Mouse (Mus musculus): ENCODE measurements around the gene Tep1.
"Not testable (repeated sequence)": the region's sequence is repeated elsewhere in the genome, so short reads cannot be mapped to it uniquely, and the experiment has no call there.

Tep1 gene

DNA sequence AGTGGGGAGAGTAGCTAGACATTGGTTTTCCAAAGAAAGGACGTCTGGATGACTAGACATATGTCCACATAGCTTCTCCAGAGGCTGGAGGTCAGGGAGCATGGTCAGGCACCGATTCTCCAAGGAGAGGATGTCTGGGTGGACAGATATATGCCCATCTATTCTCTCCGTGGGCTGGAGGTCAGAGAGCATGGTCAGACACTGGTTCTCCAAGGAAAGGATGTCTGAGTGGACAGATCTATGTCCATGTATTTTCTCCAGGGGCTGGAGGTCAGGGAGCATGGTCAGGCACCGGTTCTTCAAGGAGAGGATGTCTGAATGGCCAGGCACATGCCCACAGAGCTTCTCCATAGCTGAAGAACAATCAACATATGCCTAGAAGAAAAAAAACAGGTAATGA lies 2.1 kb downstream of the Tep1 start:
- DNase-seq = no peak

DNA sequence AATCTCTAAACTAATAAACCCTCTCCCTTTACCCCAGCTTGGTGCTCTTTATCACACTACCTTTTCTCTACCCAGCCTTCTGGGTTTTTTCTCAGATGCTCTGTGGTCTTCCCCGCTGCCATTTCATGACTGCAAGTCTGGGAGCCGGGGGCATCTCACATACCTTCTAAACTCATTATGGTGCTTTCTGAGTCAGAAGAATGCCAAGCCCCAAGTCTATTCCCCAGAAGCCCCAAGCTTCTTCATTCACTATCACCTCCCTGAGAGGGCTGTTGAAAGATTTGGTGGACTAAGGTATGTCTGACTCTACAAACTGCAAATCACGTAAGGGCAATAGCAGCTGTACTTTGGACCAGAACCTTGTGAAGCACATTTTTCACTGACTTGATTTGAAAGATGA lies 3.4 kb downstream of the Tep1 start:
- no peak for DNase-seq

DNA sequence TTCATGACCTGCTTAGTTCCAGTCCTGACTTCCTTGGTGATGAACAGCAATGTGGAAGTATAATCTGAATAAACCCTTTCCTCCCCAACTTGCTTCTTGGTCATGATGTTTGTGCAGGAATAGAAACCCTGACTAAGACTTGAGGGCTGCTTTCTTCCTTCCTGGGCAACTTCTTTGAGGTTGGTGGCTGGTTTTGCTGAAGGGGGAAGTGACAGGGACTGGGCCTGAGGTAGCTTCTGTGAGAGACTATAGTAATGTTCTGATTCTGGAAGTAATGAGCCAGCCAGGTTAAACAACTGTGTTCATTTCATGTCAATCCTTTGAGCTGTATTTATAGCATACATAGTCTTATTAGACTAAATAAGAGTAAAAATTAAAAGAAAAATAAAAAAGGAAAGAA lies 5.4 kb downstream of the Tep1 start:
- not testable (repeated sequence) for DNase-seq

DNA sequence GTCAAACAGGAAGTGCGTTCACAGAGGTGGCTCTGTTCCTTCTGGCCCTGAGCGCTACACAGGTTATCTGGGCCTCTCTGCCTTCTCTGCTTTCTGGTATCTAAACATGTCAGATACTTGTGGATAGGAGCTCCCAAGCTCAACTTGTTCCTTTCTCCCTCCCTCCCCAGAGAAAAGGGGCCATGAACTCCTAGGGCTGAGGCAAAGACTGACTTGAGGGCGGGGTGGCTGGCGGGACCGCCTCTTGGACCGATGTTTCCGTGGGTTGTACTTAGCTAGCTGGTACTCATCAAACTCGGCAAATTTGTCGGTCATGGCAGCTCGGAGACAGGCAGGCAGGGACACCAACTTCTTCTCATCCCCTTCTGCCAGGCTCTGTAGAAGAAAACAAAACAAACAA lies 7.7 kb downstream of the Tep1 start:
- no peak for DNase-seq

DNA sequence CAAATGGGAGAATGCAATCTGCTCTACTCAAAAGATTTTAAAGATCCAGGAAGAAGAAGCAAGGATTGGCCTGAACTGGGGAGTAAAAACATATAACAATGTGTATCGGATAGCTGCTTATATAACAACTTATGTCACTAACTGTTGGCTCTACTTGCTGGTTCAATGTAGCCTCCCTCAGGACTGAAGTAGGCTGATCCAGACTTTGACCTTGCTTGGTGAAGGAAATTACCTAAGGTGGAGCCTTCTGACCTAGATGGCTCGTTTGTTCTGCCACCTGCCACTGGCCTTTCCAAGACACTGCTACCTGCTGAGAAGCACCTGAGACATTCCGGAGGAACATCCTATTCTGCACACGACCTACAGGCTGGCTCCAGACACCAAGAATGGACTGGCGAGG lies 14.6 kb downstream of the Tep1 start:
- no peak for DNase-seq

DNA sequence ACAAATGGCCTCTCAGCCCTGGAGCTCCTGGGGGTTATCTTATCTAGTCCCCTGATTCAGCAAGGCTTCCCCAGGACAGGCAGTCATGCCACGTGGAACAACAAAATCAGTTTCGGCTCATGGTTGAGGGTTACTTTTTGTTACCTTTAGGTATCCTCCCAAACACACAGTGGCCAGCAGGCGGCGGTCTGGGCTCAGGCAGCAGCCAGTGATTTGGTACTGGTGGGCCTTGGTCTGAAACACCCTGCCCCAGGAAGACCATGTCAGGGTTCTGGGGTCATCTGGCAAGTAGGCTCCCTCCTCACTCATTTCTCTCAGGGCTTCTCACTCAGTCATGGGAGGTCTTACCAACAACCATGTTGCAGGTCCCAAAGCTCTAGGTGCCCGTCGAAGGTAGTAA lies 33.1 kb downstream of the Tep1 start:
- no peak for DNase-seq

DNA sequence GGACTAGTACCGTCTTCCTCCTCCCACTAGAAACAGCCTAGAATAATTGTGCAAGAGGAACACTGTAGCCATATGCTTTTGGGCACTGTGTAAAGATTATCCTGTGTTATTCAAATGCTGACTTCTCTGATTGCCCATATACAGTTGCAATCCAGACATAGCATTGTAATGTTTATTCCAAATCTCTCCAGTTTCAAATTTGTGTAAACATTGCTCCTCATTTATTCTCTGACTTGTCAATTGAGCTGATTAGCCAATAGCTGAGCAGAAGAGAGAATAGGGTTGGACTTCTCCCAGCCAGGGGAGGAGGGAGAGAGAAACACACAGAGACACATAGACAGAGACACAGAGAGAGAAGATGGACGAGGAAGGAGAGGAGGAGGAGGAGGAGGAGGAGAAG lies 35.9 kb downstream of the Tep1 start:
- DNase-seq = no peak

DNA sequence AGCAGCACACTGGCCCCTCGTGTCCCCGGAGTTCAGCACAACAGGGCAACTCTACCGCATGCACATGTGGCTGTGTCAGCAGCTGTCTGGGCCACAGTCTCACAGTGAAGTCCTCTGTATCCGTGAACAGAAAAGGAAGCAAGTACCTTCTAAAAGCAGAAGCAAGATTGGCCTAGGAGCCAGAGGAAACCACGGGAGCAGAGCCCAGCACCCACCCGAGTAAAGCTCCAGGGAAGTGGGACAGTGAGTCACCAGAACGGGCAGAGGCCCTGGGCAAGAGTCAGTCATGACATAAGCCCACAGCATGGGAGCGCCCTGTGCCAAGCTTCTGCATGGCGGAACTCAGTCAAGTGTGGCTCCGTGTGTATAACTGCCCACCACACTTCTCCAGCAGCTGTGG lies 36.4 kb downstream of the Tep1 start:
- DNase-seq = peak; percentile 13 to 30

DNA sequence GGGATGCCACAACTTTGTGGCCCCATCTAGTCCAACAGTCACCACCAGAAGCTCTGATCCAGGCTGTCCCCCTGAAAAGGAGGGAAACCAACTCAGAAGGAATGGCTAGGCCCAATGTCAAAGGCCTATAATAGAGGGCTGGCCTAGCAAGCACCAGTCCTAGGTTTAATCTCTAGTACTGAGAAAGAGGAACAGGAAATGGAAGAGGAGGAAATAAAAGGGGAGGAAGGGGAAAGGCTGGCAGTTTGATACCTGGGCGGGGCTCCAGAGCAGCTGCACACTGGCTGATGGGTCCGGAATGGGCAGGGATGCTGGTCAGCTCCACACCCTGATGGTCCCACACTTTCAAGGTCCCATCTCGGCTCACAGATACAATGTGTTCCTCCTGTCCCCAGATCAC lies 40.5 kb downstream of the Tep1 start:
- no peak for DNase-seq

DNA sequence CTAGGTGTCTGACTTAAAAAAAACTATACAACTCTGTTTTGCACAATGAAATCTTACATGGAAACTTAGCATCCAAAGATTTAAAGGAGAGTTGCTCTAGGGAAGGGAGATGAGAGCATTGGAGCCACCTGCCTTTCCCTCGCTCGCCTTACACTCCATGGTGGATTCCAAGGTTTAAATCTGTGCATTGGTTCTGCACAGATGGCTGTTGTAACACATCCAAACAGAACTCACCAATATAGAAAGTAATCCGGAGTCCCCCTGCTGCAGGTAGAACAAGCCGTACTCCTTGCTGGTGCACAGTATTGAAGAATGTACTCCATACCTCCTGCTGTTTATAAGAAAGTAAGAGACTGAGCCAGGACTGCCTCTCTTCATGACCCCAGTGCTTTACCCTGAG lies 43.8 kb downstream of the Tep1 start:
- DNase-seq = no peak

DNA sequence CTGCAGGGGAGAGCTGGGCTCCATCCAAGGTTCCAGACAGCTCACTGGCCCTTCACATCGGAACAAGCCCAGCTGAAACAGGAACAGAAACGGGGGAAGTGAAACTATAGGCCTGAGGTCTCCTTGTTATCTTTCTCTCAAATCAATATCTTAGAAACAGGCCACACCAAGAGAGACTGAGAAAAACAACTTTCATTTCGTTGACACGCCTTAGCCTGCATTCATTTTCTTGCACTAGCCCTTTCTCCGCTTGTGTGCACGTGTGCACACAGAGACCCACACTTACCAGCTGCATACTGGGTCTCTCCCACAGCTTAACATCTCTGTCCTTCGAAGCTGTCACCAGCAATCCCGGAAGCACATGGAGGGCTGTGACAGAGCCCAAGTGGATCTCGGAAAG lies 46.1 kb downstream of the Tep1 start:
- DNase-seq = peak in 1 of 2 experiments; percentile 21

DNA sequence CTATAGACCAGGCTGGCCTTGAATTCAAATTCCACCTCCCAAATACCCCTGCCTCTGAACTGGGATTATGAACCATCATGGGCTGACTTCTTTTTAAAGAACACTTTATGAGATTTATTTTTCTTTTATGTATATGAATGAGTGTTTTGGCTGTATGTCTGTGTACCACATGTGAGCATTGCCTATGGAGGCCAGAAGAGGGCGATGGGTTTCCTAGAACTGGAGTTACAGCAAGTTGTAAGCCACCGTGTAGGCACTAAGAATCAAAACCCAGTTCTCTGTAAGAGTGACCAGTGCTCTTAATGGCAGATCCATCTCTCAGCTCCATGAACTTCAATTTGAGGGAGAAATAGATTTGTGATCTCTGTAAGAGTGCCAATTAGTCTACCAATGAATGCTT lies 47.1 kb downstream of the Tep1 start:
- DNase-seq = no peak

DNA sequence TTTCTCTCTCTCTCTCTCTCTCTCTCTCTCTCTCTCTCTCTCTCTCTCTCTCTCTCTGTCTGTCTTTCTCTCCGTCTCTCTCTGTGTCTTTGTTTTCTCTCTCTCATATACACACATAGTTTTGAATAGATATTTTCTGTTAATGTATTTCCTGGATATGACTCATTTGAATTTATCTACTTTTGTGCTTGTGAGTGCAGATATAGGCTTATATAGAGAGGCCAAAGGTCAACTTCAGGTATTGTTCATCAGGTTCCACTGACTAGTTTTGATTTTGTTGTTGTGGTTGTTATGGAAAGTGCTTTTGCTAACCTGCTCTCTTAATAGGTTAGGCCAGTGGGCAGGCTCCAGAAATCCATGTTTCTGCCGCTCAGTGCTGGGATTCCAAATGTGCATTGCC lies 57.3 kb downstream of the Tep1 start:
- no peak for DNase-seq

DNA sequence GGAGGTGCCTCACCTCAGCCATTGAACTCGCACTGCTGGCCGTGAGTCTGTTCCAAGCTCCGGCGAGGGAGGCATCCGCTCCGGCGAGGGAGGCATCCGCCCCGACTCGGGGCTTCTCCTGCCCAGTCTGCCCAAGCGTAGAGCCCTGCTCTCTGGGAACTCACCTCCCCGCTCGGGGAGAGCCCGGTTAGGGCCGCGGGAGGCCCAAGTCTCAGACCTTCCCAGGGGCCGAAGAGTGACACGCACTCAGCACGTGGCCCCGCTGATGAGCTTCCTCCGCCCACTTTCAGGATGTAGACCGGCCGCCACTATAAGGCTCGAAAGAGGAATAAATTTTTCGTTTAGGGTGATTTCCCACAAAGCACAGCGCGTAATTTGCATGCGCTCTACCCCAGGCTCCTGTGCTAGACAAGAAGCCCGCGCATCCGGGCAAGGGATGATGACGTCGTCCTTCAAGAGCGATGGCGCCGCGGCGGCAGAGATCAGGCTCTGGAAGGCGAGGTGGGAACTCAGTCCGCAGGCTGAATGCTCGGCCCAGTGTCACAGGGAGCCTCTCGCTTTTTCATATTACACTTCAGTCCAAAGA lies 62.8 kb downstream of the Tep1 start, which contains the start of the genes Ccnb1ip1 and Parp2:
Ccnb1ip1 (minus strand) TSS at position 246 of the 586 bp plus-strand sequence.
Parp2 (plus strand) TSS at position 355 of the 586 bp plus-strand sequence.
- peak; percentile 93 to 94 for DNase-seq

DNA sequence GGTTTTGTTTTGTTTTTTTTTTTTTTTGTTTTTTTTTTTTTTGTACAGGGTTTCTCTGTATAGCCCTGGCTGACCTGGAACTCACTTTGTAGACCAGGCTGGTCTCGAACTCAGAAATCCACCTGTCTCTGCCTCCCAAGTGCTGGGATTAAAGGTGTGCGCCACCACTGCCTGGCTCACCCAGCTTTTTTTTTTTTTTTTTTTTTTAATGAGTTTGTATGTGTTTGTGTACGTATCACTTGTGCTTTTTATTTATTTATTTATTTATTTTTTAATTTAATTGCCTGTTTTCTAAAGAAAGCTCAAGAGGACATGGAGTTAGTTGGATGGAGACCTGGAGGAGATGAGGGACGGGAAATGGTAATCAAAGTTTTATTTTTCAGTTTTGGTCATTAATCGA lies 63.9 kb downstream of the Tep1 start:
- DNase-seq = not testable (repeated sequence)

DNA sequence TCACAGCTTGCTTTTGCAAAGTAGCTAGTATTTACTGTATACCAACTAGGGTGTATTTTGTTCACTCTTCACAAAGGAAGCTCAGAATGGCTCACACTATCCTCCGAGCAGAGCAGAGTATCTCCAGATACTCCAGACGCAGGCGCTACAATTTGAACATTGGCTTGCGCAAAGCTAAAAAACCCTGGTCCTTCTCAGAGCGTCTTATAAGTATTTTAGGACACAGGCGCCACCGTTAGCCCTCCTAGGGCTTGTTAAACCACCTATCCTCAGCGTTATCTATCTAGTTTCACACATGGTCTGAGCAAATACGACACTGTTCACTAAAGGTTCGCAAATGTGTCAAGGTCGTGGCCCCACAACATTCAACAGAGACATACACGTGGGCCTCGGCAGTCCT lies 65.7 kb downstream of the Tep1 start:
- no peak for DNase-seq

DNA sequence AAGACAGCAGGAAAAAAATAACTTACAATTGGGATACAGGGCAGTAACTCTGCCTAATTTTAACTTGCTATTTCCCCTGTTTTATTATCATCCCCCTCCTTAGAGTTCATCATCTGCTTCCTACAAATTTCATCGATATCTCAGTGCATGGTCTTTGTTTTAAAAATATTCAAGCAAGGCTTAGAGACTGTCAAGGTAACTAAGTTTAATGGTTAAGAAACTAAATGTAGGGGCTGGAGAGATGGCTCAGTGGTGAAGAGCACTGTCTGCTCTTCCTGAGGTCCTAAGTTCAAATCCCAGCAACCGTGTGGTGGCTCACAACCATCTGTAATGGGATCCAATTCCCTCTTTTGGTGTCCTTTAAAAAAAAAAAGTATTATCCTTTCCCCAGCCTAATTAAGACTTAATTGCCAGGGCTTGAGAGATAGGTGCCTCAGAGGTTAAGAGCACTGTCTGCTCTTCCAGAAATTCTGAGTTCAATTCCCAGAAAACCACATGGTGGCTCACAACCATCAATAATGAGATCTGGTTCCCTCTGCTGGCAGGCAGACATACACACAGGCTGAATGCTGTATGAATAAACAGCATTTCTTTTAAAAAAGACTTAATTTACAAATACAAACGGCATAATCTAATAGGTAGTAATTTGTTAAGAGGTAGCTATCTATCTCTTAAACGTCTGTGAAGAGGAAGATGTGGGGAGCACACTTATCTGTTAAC lies 67.4 kb downstream of the Tep1 start:
- no peak for DNase-seq

DNA sequence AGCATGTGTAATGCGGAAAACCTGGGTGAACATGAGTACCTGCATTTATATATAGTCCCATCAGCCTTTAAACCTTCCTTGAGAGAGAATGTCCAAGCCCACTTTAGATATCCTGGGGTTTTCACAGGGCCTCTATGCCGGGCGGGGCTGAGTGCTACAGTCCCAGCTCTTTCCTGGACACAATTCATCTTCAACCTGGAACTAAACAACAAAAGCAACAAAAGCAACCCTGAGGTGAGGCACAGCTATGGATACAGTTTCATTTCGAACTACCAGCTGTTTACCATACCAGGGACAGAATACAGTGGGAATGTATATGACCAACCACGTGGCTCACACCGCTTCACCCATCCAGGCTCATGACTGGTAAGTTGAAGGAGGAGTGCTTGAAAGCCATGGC lies 67.9 kb downstream of the Tep1 start:
- DNase-seq = no peak

DNA sequence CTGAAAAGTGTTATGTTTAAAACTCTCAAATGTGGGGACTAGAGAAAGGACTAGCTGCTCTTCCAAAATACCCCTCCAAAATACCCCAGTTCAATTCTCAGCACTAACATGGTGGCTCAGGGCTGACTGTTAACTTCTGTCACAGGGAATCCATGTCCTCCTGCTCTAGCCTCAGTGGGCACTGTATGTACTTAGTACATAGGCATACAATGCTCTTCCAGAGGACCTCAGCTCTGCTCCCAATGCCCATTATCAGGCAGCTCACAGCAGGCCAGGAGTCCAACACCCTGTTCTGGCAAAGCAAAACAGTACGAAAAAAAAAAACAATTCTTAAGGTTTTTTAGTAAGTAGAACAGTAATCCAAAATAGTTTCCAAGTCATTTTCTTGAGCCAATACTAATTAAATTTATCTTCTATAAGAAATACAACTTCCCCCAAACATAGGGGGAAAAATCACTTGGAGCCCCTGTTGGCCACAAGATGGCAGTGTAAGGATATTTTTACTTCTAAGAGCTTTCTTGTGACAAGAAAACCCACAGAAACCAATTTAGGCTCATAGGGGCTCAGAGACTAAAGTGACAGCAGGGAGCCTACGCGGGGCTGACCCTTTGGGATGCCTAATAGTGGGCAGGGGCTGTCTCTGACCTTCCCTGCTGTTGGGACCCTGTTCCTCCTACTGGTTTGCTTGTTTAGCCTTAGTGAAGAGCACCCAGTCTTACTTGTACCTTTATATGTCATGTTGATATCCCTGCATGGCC lies 70.7 kb downstream of the Tep1 start:
- peak in 1 of 2 experiments; percentile 36 for DNase-seq

DNA sequence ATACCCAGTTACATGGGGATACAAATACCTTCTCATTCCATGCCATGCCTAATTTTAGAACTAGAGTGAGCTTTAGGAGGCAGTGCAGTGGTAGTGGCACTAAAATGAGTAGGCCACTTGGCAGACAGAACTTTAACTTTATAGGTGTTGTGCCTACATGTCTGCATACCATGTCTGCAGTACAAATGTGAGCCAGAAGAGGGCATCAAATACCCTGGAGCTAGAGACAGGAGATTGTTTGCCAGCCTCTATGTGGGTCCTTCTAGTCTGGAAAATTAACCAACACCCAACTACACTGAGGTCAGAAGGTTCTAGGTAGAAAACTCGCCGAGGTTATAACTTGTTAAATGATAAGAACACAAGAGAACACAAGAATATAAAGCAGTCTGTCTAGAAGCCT lies 71.8 kb downstream of the Tep1 start:
- DNase-seq = no peak

DNA sequence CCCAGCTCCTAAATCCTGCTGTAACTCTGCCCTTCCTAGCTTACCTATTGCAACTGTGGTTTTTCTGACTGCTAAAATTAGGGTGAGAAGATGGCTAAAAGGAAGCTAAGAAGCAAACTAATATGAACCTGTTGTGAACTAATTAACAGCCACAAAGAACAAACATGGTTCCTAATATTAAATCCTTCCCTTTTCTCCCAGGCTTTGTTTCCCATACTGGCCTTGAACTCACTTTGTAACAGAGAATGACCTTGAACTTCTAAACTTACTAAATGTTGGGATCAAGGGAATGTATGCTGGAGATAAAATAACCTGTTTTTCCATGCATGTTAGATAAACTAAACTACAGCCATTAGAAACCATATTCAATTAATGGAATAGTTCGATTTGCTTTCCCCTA lies 73.9 kb downstream of the Tep1 start:
- no peak for DNase-seq

DNA sequence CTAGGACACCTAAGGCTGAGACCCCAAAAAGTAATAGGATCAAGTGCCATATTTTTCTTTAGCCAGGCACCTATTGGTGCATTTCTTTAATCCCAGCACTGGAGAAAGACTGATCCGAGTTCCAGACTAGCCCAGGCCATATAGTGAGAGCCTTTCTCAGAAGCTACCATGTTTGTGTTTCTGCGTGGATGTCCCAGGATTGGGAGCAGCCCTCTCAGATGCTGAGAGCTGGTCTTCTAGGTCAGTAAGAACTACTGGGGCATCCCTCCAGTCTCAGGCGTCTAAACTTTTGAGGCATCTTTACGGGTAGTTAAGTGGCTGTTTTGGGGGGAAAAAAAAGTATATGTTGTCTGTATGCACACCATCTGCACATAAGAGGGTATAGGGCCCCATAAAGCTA lies 74.4 kb downstream of the Tep1 start:
- no peak for DNase-seq

DNA sequence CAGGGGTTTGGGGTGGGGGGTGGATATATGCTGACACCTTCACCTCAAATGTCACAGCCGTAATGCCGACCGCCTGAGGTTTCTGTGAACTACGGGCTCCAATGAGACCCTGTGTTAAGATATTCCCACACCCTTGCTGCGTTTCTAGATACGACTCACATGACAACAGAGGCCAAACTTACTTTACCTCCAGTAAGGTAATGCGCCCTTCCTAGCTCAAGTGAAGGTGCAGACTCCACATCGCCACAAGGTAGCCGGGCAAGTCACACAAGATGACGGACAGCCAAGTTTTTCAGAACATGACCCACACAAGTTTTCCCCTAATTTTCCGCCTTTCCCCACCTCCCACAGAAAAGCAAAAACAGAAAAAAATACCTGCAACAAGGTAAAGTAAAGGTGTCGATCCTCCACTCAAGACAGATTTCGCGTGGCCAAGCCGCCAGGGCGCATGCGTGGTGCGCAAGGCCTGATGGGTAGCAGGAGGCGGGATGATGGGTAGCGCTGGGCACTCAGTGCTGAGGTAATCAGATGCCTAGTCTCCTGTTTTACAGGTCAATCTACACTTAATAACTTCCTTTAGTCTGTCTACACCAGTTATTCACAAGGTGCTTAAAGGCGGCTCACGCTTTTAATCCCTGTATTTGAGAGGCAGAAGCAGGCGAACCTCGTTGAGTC lies 75.0 kb downstream of the Tep1 start:
- no peak for DNase-seq

DNA sequence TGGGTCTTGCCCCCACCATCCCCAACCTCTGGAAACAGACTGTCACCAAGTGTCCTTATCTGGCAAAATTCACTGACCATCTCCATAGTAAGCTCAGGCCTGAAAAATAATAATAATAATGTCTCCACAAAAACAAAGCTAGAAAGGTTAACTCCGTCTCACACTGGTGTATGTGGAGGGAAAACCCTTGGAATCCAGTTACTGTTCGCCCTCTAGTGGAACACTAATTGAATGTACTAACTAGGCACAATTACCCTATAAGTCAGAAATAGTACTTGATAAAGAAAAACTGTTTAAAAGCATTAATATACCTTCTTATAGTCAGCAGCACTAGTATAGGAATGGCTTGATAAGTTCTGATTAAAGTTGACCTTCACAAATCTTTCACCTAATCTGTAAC lies 82.2 kb downstream of the Tep1 start:
- DNase-seq = no peak
